Mouse (Mus musculus): Measurements from ENCODE around the gene Mmp25.

- TF ChIP-seq CTCF (conservative IDR thresholded peaks at IDR 0.05; ENCODE audit: low read length) (no peak), NANOG (IDR thresholded peaks at IDR 0.05; ENCODE audit: borderline replicate concordance, low read length) (no peak), POU5F1 (IDR thresholded peaks at IDR 0.05; ENCODE audit: borderline replicate concordance, low read length) (no peak)
These were observed 27.7 kb upstream of the Mmp25 start for GRCm38 (mm10) chr17:23672761-23673160.
